Mouse (Mus musculus) frontal cortex, adult 2 months (tissue): ENCODE data around the gene Eps8l1. TPM values are rescaled to one million over a fixed set of nuclear protein-coding genes. Genes with fewer than 3 reads are reported as not detected.

Experiments used
- polyA plus RNA-seq: library from polyadenylated mRNA; depleted of rRNA; stranded (reverse); fragments of >200 nt; gene quantifications from 2 replicates; pipeline ENCODE4 v1.2.3, GENCODE M21; 2012; rRNA removed

The Eps8l1 gene
- polyA plus RNA-seq, 1 experiment, result 8.2 TPM

Other genes with a start within 250 kb of the Eps8l1 start
- 0.06 and 0.18 TPM in 2 replicates for gene Lilra5, start 222.9 kb upstream of the Eps8l1 start, polyA plus RNA-seq
- not detected in 2 replicates for gene Ncr1, start 123.0 kb upstream of the Eps8l1 start, polyA plus RNA-seq
- 0.02 TPM in 1 of 2 replicates, not detected in the other for gene Gp6, start 62.9 kb upstream of the Eps8l1 start, polyA plus RNA-seq
- 29.2 and 33.6 TPM in 2 replicates for gene Rdh13, start 15.0 kb upstream of the Eps8l1 start, polyA plus RNA-seq
- gene Ppp1r12c, start 41.0 kb downstream of the Eps8l1 start, polyA plus RNA-seq, result 102 and 135 TPM in 2 replicates
- 10.7 and 12.6 TPM in 2 replicates for gene Tnnt1, start 55.7 kb downstream of the Eps8l1 start, polyA plus RNA-seq
- gene Tnni3, start 63.6 kb downstream of the Eps8l1 start, polyA plus RNA-seq, result 8.3 and 12.1 TPM in 2 replicates
- 1.4 and 1.6 TPM in 2 replicates for gene Dnaaf3, start 71.8 kb downstream of the Eps8l1 start, polyA plus RNA-seq
- gene Syt5, start 86.9 kb downstream of the Eps8l1 start, polyA plus RNA-seq, result 185 and 235 TPM in 2 replicates
- 1.00 and 1.1 TPM in 2 replicates for gene Ptprh, start 143.4 kb downstream of the Eps8l1 start, polyA plus RNA-seq
- gene Tmem86b, start 170.7 kb downstream of the Eps8l1 start, polyA plus RNA-seq, result 37.9 and 45.7 TPM in 2 replicates
- gene Ppp6r1, start 198.3 kb downstream of the Eps8l1 start, polyA plus RNA-seq, result 128 and 129 TPM in 2 replicates
- gene Hspbp1, start 224.4 kb downstream of the Eps8l1 start, polyA plus RNA-seq, result 98.4 and 107 TPM in 2 replicates
- 244 and 251 TPM in 2 replicates for gene Brsk1, start 229.9 kb downstream of the Eps8l1 start, polyA plus RNA-seq